Mouse (Mus musculus) small intestine, adult 2 months (tissue): ENCODE results near the gene Asap2.

Source experiments
- CTCF ChIP-seq: fragments of 200-500 bp; IDR thresholded peaks from 2 replicates; pipeline ENCODE4 v1.5.1; 2012; ENCODE audit warnings: low read depth, mild to moderate bottlenecking, control low read depth, inconsistent platforms, low read length, moderate library complexity, mixed read lengths; ENCODE audit not compliant: insufficient replicate concordance, insufficient read length; ENCODE audit errors: extremely low read depth
- POLR2A ChIP-seq: fragments of 200-500 bp; IDR thresholded peaks from 2 replicates; pipeline ENCODE4 v1.6.1; 2012; ENCODE audit warnings: low read depth, mild to moderate bottlenecking, control low read depth, inconsistent platforms, low read length, moderate library complexity

- TF ChIP-seq POLR2A, result no peak
- no peak for TF ChIP-seq CTCF
These were observed 296.7 kb downstream of the Asap2 start for GRCm38 (mm10) chr12:21286712-21287650.
